Mouse (Mus musculus): ENCODE data around the gene Ugt1a5.

GRCm38 (mm10) chr1:88249596-88249995, 83.8 kb downstream of the Ugt1a5 start:
- TF ChIP-seq CTCF (IDR thresholded peaks at IDR 0.05; ENCODE audit: insufficient read depth, low read depth, low read length), result no peak
- TF ChIP-seq POLR2A (IDR thresholded peaks at IDR 0.05; ENCODE audit: insufficient read depth, low read depth, low read length), result no peak

Measured in olfactory bulb, adult 2 months (tissue).